Mouse (Mus musculus): ENCODE measurements at regions not wholly inside any gene's neighbourhood (a gene's known extent, or its start where the extent isn't known, plus 50 kb on each side); places are given as distances from the start of the nearest gene placed in this dataset.

GRCm38 (mm10) chr7:74876667-74877066 is 322.1 kb upstream of the Slco3a1 start:
- no peak for ATAC-seq (ENCODE audit: low FRiP score, low TSS enrichment)

GRCm38 (mm10) chr7:74870250-74870649 is 315.7 kb upstream of the Slco3a1 start:
- no peak for ATAC-seq (ENCODE audit: low FRiP score, low TSS enrichment)
- Histone ChIP-seq H3K9ac (ENCODE audit: low read length) (no peak overlapping the region), H3K4me1 (replicated peaks; ENCODE audit: control insufficient read depth, insufficient read depth) (no peaks in the 10 kb centered on the region), H3K36me3 (ENCODE audit: control insufficient read depth, insufficient read depth, low read length) (no peaks in the 10 kb centered on the region), H3K4me2 (replicated peaks; ENCODE audit: low read depth) (no peak overlapping the region), H3K27me3 (ENCODE audit: control insufficient read depth, insufficient read depth, low read length) (no peaks in the 10 kb centered on the region), H3K4me3 (ENCODE audit: low read depth, low read length) (no peak overlapping the region), H3K9me3 (ENCODE audit: control insufficient read depth, low read length) (no peaks in the 10 kb centered on the region), H3K27ac (replicated peaks) (no peak overlapping the region)
- no peak for DNase-seq (ENCODE audit: low spot score)
- 67% methylated on average over 1 of the region's 1 CpGs for WGBS
- TF ChIP-seq CTCF (IDR thresholded peaks at IDR 0.05; ENCODE audit: low read depth) (no peak), EP300 (optimal IDR thresholded peaks at IDR 0.05) (no peak)

More at GRCm38 (mm10) chr7:74876667-74877066, 322.1 kb upstream of the Slco3a1 start:
- DNase-seq (ENCODE audit: low spot score) = no peak
- Histone ChIP-seq H3K4me1 (replicated peaks; ENCODE audit: control insufficient read depth, insufficient read depth) (no peaks in the 10 kb centered on the region), H3K4me3 (ENCODE audit: low read depth, low read length) (no peak overlapping the region), H3K9me3 (ENCODE audit: control insufficient read depth, low read length) (no peaks in the 10 kb centered on the region), H3K9ac (ENCODE audit: low read length) (no peak overlapping the region), H3K36me3 (ENCODE audit: control insufficient read depth, insufficient read depth, low read length) (no peaks in the 10 kb centered on the region), H3K27me3 (ENCODE audit: control insufficient read depth, insufficient read depth, low read length) (no peaks in the 10 kb centered on the region), H3K27ac (replicated peaks) (no peak overlapping the region), H3K4me2 (replicated peaks; ENCODE audit: low read depth) (no peak overlapping the region)
- TF ChIP-seq CTCF (IDR thresholded peaks at IDR 0.05; ENCODE audit: low read depth) = no peak
- TF ChIP-seq EP300 (optimal IDR thresholded peaks at IDR 0.05) = no peak
- WGBS = 57% methylated on average over 4 of the region's 4 CpGs

- Histone ChIP-seq H3K4me3 (ENCODE audit: low read depth, low read length) (no peak overlapping the region), H3K4me2 (replicated peaks; ENCODE audit: low read depth) (no peak overlapping the region), H3K9ac (ENCODE audit: low read length) (no peak overlapping the region), H3K27ac (replicated peaks) (no peak overlapping the region), H3K9me3 (ENCODE audit: control insufficient read depth, low read length) (no peaks in the 10 kb centered on the region), H3K4me1 (replicated peaks; ENCODE audit: control insufficient read depth, insufficient read depth) (no peaks in the 10 kb centered on the region), H3K36me3 (ENCODE audit: control insufficient read depth, insufficient read depth, low read length) (no peaks in the 10 kb centered on the region), H3K27me3 (ENCODE audit: control insufficient read depth, insufficient read depth, low read length) (no peaks in the 10 kb centered on the region)
- DNase-seq (ENCODE audit: low spot score) (no peak), ATAC-seq (ENCODE audit: low FRiP score, low TSS enrichment) (no peak)
- WGBS = 55% methylated on average over 3 of the region's 3 CpGs
- TF ChIP-seq EP300 (optimal IDR thresholded peaks at IDR 0.05) (no peak), CTCF (IDR thresholded peaks at IDR 0.05; ENCODE audit: low read depth) (no peak)
Measured at GRCm38 (mm10) chr7:74862727-74863126, 308.1 kb upstream of the Slco3a1 start.

- H3K4me3 ChIP-seq (ENCODE audit: low read depth, low read length) = no peak overlapping the region
- no peak overlapping the region for H3K27ac ChIP-seq (replicated peaks)
- no peaks in the 10 kb centered on the region for H3K4me1 ChIP-seq (replicated peaks; ENCODE audit: control insufficient read depth, insufficient read depth)
- no peak for TF ChIP-seq EP300 (optimal IDR thresholded peaks at IDR 0.05)
- no peak for TF ChIP-seq CTCF (IDR thresholded peaks at IDR 0.05; ENCODE audit: low read depth)
- WGBS = 46% methylated on average over 6 of the region's 6 CpGs
- H3K36me3 ChIP-seq (ENCODE audit: control insufficient read depth, insufficient read depth, low read length) = no peaks in the 10 kb centered on the region
- no peak overlapping the region for H3K4me2 ChIP-seq (replicated peaks; ENCODE audit: low read depth)
- ATAC-seq (ENCODE audit: low FRiP score, low TSS enrichment) (no peak), DNase-seq (ENCODE audit: low spot score) (no peak)
- no peaks in the 10 kb centered on the region for H3K27me3 ChIP-seq (ENCODE audit: control insufficient read depth, insufficient read depth, low read length)
- no peaks in the 10 kb centered on the region for H3K9me3 ChIP-seq (ENCODE audit: control insufficient read depth, low read length)
- no peak overlapping the region for H3K9ac ChIP-seq (ENCODE audit: low read length)
Measured at GRCm38 (mm10) chr7:74844306-74844929, 289.8 kb upstream of the Slco3a1 start.

- H3K4me3 ChIP-seq (ENCODE audit: low read depth, low read length) = no peak overlapping the region
- H3K4me2 ChIP-seq (replicated peaks; ENCODE audit: low read depth) = no peak overlapping the region
- ATAC-seq (ENCODE audit: low FRiP score, low TSS enrichment) (no peak), DNase-seq (ENCODE audit: low spot score) (no peak)
- no peaks in the 10 kb centered on the region for H3K9me3 ChIP-seq (ENCODE audit: control insufficient read depth, low read length)
- H3K4me1 ChIP-seq (replicated peaks; ENCODE audit: control insufficient read depth, insufficient read depth) = no peaks in the 10 kb centered on the region
- no peak overlapping the region for H3K9ac ChIP-seq (ENCODE audit: low read length)
- no peak overlapping the region for H3K27ac ChIP-seq (replicated peaks)
- no peaks in the 10 kb centered on the region for H3K36me3 ChIP-seq (ENCODE audit: control insufficient read depth, insufficient read depth, low read length)
- WGBS = 64% methylated on average over 2 of the region's 2 CpGs
- H3K27me3 ChIP-seq (ENCODE audit: control insufficient read depth, insufficient read depth, low read length) = no peaks in the 10 kb centered on the region
- TF ChIP-seq EP300 (optimal IDR thresholded peaks at IDR 0.05) (no peak), CTCF (IDR thresholded peaks at IDR 0.05; ENCODE audit: low read depth) (no peak)
Measured at GRCm38 (mm10) chr7:74823286-74823685, 268.7 kb upstream of the Slco3a1 start.

- Histone ChIP-seq H3K9ac (ENCODE audit: low read length) (no peak overlapping the region), H3K4me2 (replicated peaks; ENCODE audit: low read depth) (no peak overlapping the region), H3K4me3 (ENCODE audit: low read depth, low read length) (no peak overlapping the region), H3K4me1 (replicated peaks; ENCODE audit: control insufficient read depth, insufficient read depth) (no peaks in the 10 kb centered on the region), H3K27me3 (ENCODE audit: control insufficient read depth, insufficient read depth, low read length) (no peaks in the 10 kb centered on the region), H3K36me3 (ENCODE audit: control insufficient read depth, insufficient read depth, low read length) (no peaks in the 10 kb centered on the region), H3K27ac (replicated peaks) (no peak overlapping the region), H3K9me3 (ENCODE audit: control insufficient read depth, low read length) (no peaks in the 10 kb centered on the region)
- DNase-seq (ENCODE audit: low spot score) (no peak), ATAC-seq (ENCODE audit: low FRiP score, low TSS enrichment) (no peak)
- no peak for TF ChIP-seq CTCF (IDR thresholded peaks at IDR 0.05; ENCODE audit: low read depth)
- TF ChIP-seq EP300 (optimal IDR thresholded peaks at IDR 0.05) = no peak
- WGBS = 11% methylated on average over 1 of the region's 1 CpGs
Measured at GRCm38 (mm10) chr7:74793241-74793640, 238.7 kb upstream of the Slco3a1 start.

Measured in stomach, postnatal 0 days (tissue).